Mouse (Mus musculus): ENCODE results near the gene Mlycd.

Gene Mlycd

DNA sequence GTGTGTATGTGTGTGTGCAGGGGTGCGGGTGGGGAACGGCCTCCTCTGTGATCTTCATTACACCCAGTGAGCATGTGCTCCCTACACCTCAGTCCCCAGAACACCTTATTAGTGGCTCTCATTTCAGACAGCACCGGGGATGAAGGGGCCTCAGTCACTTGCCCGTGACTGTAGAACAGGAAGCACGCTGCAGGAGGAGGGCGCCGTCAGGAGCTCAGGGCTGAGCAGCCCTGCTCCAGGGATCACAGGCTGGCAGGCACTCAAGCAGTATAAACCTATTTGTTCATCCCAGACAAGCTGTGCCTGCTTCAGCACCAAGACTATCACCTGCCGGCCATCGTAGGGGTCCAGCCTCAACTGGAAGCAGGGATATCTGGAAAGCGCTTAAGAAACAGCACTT, 9.2 kb downstream of the Mlycd start:
- no peak for DNase-seq (ENCODE audit: low spot score)

DNA sequence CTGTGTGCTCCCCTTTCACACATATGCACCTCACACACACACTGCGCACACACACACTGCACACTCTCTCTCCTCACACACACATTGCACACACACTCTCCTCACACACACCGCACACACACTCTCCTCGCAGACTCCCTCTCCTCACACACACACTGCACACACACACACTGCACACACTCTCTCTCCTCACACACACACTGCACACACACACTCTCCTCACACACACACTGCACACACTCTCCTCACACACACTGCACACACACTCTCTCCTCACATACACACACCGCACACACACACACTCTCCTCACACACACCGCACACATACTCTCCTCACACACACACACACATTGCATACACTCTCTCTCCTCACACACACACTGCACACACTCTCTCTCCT, 10.0 kb downstream of the Mlycd start:
- DNase-seq (ENCODE audit: low spot score), result no peak

DNA sequence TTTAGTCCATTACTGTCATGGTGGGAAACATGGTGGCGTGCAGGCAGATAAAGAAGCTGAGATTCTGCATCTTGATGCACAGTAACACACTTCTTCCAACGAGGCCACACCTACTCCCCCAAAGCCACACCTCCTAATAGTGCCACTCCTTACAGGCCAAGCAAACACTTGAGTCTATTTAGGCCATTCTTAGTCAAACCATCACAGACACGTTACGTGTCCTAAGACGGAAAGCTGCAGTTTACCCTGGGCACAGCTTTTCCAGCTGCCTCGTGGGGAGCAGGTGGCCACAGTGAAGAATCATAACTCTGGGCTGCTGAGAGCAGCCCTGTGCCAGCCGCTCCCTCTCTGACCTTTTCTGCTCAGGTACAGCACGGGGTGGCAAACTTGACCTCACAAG, 13.6 kb downstream of the Mlycd start:
- no peak for DNase-seq (ENCODE audit: low spot score)

DNA sequence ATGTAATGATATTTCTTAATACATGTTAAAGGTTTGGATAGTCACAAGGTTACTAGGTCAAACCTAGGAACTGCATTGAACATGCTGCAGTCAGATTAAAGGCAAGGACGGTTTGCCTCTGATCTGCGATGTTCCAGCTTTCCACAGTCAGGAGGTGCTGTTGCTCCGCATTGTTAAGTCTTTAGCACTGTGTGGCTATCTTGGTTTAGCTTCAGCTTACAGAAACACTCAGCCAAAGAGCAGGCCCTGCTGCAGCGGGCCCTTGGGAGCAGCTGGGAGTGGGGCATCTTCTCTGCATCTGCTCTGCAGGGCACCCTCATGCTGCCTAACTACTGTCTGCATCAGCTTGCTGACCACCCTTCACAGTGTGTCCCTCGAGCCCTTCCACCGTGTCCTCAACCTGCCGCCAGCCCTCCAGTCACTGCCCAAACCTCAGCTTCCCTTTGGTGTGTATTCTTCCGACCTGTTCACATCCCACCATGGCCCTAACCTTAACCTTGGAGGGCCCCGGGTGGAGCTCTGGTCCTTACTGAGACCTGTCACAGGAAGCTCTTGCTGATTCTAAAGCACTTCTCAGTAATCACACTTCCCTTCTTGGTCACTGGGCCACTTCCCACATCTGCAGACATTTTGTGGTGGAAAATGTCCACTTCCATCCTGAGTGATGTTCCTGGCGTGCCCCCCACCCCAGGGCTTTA, 17.5 kb downstream of the Mlycd start:
- DNase-seq (ENCODE audit: low spot score), result no peak

DNA sequence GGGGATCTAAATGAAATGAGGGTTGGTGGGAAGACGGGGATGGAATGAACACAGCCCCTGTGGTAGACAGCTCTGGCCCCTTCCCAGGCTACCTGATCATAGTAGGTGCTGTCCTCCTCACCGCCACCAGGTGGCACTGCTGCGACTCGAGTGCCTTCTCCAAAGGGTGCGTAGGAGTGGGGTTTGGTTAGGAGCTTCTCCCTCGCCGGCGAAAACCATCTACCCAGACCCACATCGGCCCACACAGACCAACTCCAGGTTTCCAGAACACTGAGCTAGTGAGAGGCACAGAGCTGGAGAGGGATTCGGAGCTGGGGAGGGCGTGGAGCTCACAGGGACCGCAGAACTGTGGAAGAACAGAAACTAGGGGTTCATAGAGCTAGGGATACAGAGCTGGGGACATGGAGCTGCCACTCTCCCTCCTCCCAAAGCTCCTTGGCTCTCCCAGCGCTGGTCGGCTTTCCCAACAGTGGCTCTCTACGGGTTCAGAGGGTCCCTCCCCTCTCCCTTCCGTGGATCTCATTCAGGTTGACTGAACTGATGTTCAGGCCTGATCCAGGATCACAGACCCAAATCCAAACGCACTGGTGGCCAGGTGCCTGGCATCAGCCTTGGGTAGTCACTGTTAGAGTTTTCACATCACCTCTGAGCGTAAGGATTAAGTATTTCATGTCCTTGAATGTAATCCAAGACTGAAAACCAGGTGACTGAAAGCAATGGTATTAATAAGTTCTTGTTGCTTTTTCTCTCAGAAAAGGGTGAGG, 18.2 kb downstream of the Mlycd start:
- peak; percentile 69 for DNase-seq (ENCODE audit: low spot score)

- no peak for DNase-seq (ENCODE audit: low spot score)
Observed at GRCm38 (mm10) chr8:119413605-119414004, 18.9 kb downstream of the Mlycd start.

- no peak for DNase-seq (ENCODE audit: low spot score)
Observed at GRCm38 (mm10) chr8:119420318-119420717, 25.6 kb downstream of the Mlycd start.

- DNase-seq (ENCODE audit: low spot score), result no peak
Observed at GRCm38 (mm10) chr8:119421603-119422122, 27.0 kb downstream of the Mlycd start.

DNA sequence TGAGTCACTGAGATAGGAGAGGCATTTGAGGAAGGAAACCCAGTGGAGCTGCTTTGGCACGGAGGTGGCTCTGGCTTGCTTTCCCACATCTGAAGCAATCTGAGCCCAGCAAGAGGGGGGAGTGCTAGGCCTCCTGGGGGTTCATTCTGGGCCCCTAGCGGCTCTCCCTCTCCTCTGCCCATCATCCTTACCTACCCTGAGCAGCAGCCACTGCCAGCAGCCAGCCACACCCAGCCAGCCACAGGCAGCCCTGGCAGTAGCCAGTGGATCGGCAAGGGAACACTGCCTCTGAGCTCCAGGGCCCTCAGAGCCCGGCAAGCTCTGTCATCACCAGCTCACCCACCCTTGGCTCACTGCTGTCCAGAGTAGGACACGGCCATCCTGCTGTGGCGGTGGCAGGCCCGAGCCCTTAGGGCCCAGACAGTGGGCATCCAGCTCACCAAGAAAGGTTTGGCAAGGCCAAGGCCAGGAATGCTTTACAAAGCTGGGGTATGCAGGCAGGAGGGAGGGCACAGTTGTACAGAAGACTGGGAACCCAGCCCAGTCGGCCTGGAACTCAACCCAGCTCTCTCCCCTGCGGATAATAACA, 27.5 kb downstream of the Mlycd start:
- no peak for DNase-seq (ENCODE audit: low spot score)

DNA sequence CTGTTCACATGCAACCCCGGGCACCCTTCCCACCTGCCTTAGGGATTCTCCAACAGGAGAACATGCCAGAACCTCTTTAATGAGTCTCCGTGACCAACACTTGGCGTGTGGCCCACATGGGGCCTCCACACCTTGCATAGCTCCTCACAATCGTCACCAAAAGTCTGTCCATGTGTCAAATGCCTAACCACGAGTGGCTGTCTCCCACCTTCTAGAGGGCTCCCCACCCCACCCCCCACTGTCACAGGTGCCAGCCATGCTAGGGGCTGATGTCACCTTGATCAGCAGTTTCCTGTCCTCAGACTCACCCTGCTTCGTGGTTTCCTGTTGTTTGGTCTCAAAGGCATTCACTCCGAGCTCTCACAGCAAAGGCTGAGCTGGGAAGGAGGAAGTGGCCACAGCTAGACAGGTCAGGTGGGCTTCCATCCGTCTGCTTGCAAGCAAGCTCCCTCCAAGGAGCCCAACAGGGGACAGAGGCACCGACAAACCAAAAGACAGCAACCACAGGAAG, 29.0 kb downstream of the Mlycd start:
- DNase-seq (ENCODE audit: low spot score), result peak; percentile 47

DNA sequence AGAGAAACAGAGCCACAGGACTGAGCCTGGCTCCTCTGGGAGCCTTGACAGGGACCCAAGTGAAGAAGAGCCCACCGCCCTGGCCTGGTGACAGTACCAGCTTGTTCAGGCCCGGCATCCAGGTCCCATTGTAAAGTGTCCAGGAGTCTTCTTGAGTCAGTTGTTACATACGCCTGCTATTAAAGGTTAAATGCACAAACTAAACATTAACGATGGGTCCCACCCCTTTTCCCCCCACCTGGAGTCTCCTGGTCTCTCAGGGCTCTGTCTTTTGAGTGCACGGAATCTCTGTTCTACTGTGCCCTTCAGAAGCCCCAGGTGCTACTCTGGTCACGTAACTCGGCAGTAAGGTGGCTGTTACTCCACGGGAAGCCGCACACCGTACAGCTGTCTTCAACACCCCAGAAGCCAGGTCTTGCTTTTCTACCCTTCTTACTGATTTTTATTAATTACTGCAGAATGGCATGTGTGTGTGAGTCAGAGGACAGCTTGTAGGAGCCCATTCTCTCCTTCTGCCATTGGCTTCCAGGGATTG, 29.6 kb downstream of the Mlycd start:
- DNase-seq (ENCODE audit: low spot score), result peak; percentile 76

DNA sequence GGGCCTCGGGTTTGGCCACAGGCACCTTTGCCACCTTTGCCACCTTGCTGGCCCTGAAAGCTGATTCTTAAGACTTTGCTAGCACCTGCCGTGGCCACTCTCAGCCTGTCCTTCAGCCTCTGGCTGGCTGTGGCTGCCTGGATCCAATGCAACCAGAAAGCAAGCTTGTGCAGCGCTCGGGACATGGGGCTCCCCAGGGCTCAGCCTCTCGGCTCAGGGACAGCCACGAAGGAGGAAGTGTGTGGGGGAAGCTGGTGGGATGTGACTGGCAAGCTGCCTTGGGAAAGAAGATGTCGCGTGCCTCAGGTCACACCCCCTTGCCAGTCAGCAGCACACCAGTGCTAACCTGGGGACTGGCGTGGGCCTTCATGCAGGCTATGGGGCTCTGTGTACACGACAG, 30.1 kb downstream of the Mlycd start:
- DNase-seq (ENCODE audit: low spot score), result no peak

DNA sequence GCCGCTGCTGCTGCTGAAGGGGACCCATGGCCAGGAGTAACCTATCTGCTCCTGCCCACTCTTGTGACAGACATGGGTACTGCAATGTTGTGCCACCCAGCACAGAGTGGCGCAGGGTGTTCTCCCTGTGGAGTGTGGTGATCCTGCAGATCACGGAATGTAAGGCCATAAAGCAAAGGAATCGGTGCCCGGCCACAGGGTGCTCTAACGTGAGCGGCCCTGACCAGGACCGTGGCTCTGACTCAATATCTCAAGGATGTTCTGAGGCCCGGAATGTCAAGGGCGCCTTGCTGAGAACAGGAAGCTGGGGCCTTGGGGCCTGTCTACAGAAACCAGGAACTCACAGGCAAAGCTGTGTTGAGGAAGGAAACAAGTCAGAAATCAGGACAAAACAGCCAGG, 30.9 kb downstream of the Mlycd start:
- DNase-seq (ENCODE audit: low spot score), result no peak

GRCm38 (mm10) chr8:119426069-119426735, 31.5 kb downstream of the Mlycd start:
- no peak for DNase-seq (ENCODE audit: low spot score)

DNA sequence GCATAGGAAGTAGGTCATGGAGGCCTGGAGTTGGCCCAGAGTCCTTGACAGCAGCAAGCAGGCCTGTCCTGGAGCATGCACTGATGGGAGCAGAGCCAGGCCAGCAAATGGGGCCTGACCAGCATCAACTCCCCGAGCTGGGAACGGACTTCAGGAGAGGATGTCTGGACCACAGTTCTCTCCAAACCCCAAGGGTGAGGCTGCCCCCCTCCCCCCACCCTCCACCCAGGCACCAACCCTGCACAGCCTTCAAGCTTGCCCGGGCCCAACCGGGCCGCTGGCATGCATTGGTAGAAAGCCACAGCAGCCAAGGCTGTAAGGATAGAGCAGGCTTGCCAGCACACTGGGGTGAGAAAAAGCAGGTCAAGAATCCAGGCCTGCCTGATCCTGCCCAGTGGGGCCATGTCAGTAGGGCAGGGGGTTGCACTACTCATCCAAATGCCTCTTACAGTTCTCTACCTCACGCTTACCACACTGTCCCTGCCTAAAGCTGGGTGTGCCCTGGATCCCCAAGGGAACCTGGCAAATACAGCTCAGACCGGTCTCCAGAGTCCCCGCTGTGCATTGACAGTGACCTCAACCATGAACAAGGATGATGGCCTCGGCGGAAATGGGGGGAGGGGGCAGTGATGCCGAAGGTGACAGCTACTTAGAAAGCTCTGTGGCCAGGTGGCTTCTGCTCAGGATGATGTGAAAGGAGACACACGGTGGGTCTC, 33.1 kb downstream of the Mlycd start:
- DNase-seq (ENCODE audit: low spot score), result no peak

- DNase-seq (ENCODE audit: low spot score), result no peak
Observed at GRCm38 (mm10) chr8:119428350-119428740, 33.7 kb downstream of the Mlycd start.

DNA sequence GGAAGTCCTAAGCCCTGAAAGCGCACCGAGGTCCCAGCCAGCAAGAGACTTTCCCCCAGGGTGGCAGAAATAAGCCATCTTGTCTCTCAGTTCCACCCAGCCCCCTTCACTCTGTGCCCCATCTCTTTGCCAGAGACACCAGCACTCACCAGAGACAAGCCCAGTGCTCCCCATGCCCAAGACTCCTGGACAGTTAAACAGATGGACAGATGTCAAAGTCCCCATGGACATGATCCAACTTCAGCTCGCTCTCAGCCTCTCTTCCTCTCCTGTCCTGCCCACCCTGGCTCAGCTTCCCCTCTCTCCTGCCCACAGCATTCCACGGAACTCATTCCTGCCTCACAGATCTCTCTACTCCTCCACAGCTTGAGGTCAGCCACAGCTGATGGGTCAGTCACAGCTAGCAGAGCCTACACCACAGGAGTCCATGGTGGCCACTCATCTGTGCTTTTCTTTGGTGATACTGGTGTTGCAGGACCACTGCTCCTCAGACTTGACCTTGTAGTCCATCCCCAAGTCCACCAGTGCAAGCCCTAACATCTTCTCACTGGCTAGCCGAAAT, 34.2 kb downstream of the Mlycd start:
- no peak for DNase-seq (ENCODE audit: low spot score)

- no peak for DNase-seq (ENCODE audit: low spot score)
Observed at GRCm38 (mm10) chr8:119429552-119429951, 34.9 kb downstream of the Mlycd start.

GRCm38 (mm10) chr8:119430250-119430649, 35.6 kb downstream of the Mlycd start:
- peak; percentile 75 for DNase-seq (ENCODE audit: low spot score)

DNA sequence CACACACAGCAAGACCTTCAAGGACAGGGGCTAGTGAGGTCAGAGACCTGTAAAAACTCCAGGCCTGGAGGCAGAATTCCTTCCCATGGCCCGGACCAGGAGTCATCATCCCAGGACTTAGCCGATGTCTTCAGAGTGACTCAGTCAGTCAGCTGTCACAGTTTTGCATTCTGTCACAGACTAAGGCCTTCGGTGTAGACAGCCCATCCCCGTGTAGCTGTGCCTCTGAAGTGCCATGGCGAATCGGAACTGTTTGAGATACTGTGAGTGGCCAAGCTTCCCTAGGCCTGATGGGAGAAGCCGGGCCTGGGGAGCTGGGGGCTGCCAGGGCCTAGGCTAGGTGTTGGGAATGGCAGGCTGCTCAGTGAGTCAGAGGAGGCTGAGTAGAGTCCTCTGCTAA, 36.0 kb downstream of the Mlycd start:
- no peak for DNase-seq (ENCODE audit: low spot score)

DNA sequence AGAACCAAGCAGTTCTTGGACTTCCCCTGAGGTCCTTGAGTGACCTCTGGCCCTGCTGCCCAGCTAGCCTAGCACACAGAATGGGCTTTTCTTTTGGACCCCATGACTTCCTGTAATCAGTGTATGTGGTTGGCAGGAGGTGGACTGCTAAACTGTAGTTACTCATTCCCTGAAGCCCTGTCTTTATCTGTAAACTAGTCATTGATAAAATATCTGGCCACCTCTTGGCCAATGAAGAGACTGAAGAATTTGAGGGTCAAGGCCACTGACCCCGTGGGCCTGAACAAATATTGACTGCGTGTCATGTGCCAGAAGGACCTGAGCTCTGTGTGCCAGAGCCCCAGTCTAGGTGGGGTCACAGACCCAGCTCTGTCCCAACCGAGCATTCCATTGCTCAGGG, 37.7 kb downstream of the Mlycd start:
- DNase-seq (ENCODE audit: low spot score), result peak; percentile 85

Data from yolk sac, embryonic 10.5 days (tissue).